Mouse (Mus musculus) Patski (cell line): ENCODE measurements around the gene Rtl6. TPM values are rescaled to one million over a fixed set of nuclear protein-coding genes. Genes with fewer than 3 reads are reported as not detected.
A peak's percentile ranks its signal among the peaks of the same experiment; 100 is the strongest.

Source experiments
- ATAC-seq: fragments of 100-300 bp; one replicate; pipeline ENCODE4 v1.8.0; 2021
- CTCF ChIA-PET: fragments of 350-600 bp; sonication (Branson Sonifier 250); formaldehyde crosslinking; loops from one replicate; lab custom pipeline; 2022; ENCODE audit warnings: inconsistent platforms; lab: Charles Lee
- POLR2A ChIA-PET: fragments of 350-600 bp; sonication (Branson Sonifier 250); formaldehyde crosslinking; loops from one replicate; lab custom pipeline; 2022; ENCODE audit warnings: antibody characterized with exemption, inconsistent platforms; lab: Charles Lee
- DNase-seq: peaks from one replicate; pipeline ENCODE4 v3.0.0-alpha.2; 2011; ENCODE audit warnings: low read depth, low spot score
- H3K27me3 ChIP-seq: fragments of 371-371 bp; one replicate; pipeline ENCODE4 v1.5.1; 2021
- CTCF ChIP-seq: fragments of 100-300 bp; IDR thresholded peaks from one replicate; pipeline ENCODE4 v1.5.1; 2021
- in situ Hi-C: fragments of 300-500 bp; cut with MboI; formaldehyde crosslinking; loops from 3 replicates; pipeline ENCODE4 v1.11.1; 2018; ENCODE audit warnings: low pct_unique_long_range_greater_than_20kb, mixed read lengths
- polyA plus RNA-seq: library from polyadenylated mRNA; unstranded; gene quantifications from one replicate; pipeline ENCODE4 v1.2.3, GENCODE M21; 2021

The Rtl6 gene
- polyA plus RNA-seq: 0.06 TPM

GRCm38 (mm10) chr15:84557189-84557921 is at the start of gene Rtl6:
Rtl6 (minus strand) TSS chr15:84557823.
- CTCF ChIA-PET: interaction anchor here (0.5 kb wide), 1 partner anchor 122 kb away, joined by 3 read pairs; no protein-coding TSS in a partner anchor
- in situ Hi-C loops: no loop called here
- DNase-seq: no peak
- POLR2A ChIA-PET: no interaction called here
- ATAC-seq: no peak
- no peak for TF ChIP-seq CTCF
- no peaks in the 10 kb centered on the region for H3K27me3 ChIP-seq

GRCm38 (mm10) chr15:84603267-84603963 is 45.8 kb upstream of the Rtl6 start:
- H3K27me3 ChIP-seq: peaks cover 8% of the 10 kb centered on the region
- POLR2A ChIA-PET: no interaction called here
- CTCF ChIA-PET: interaction anchor here (2.0 kb wide), 1 partner anchor 9 kb away, joined by 5 read pairs; no protein-coding TSS in a partner anchor
- in situ Hi-C loops: no loop called here
- TF ChIP-seq CTCF: no peak
- ATAC-seq (peak; percentile 53), DNase-seq (peak; percentile 54)

- peaks cover 8% of the 10 kb centered on the region for H3K27me3 ChIP-seq
- DNase-seq: no peak
- in situ Hi-C loops: no loop called here
- ChIA-PET CTCF (no interaction called here), POLR2A (no interaction called here)
- ATAC-seq: no peak
- TF ChIP-seq CTCF: no peak
Observed at GRCm38 (mm10) chr15:84600977-84601595, 43.5 kb upstream of the Rtl6 start.

GRCm38 (mm10) chr15:84598911-84599310 is 41.3 kb upstream of the Rtl6 start:
- ATAC-seq (no peak), DNase-seq (no peak)
- in situ Hi-C loops: no loop called here
- ChIA-PET POLR2A (no interaction called here), CTCF (no interaction called here)
- no peak for TF ChIP-seq CTCF
- H3K27me3 ChIP-seq: peaks cover 3% of the 10 kb centered on the region

- ATAC-seq (no peak), DNase-seq (no peak)
- in situ Hi-C loops: no loop called here
- ChIA-PET CTCF (no interaction called here), POLR2A (no interaction called here)
- TF ChIP-seq CTCF: no peak
- H3K27me3 ChIP-seq: peaks cover 3% of the 10 kb centered on the region
Observed at GRCm38 (mm10) chr15:84597816-84598215, 40.2 kb upstream of the Rtl6 start.

- POLR2A ChIA-PET: no interaction called here
Observed at GRCm38 (mm10) chr15:84597021-84597420, 39.4 kb upstream of the Rtl6 start.

GRCm38 (mm10) chr15:84595241-84595945 is 37.8 kb upstream of the Rtl6 start:
- no peak for TF ChIP-seq CTCF
- POLR2A ChIA-PET: no interaction called here
- in situ Hi-C loops: no loop called here
- H3K27me3 ChIP-seq: peaks cover 3% of the 10 kb centered on the region
- no peak for ATAC-seq
- DNase-seq: no peak
- CTCF ChIA-PET: no interaction called here

More at GRCm38 (mm10) chr15:84597021-84597420, 39.4 kb upstream of the Rtl6 start:
- no peak for TF ChIP-seq CTCF
- in situ Hi-C loops: no loop called here
- CTCF ChIA-PET: no interaction called here
- ATAC-seq (no peak), DNase-seq (no peak)
- H3K27me3 ChIP-seq: peaks cover 3% of the 10 kb centered on the region

GRCm38 (mm10) chr15:84593514-84593913 is 35.9 kb upstream of the Rtl6 start:
- peaks cover 12% of the 10 kb centered on the region for H3K27me3 ChIP-seq
- ChIA-PET CTCF (no interaction called here), POLR2A (no interaction called here)
- ATAC-seq (no peak), DNase-seq (no peak)
- in situ Hi-C loops: no loop called here
- no peak for TF ChIP-seq CTCF

- CTCF ChIA-PET: no interaction called here
- in situ Hi-C loops: no loop called here
- no peak for DNase-seq
- peaks cover 12% of the 10 kb centered on the region for H3K27me3 ChIP-seq
- POLR2A ChIA-PET: no interaction called here
- ATAC-seq: no peak
- TF ChIP-seq CTCF: no peak
Observed at GRCm38 (mm10) chr15:84592240-84592639, 34.6 kb upstream of the Rtl6 start.

GRCm38 (mm10) chr15:84591573-84592139 is 34.0 kb upstream of the Rtl6 start:
- in situ Hi-C loops: no loop called here
- POLR2A ChIA-PET: no interaction called here
- ATAC-seq (no peak), DNase-seq (no peak)
- no peak for TF ChIP-seq CTCF
- CTCF ChIA-PET: no interaction called here
- peaks cover 12% of the 10 kb centered on the region for H3K27me3 ChIP-seq
